Mouse (Mus musculus) neutrophil, adult 83 days (primary cell): ENCODE measurements around the gene Olfr1197. TPM values are rescaled to one million over a fixed set of nuclear protein-coding genes. Genes with fewer than 3 reads are reported as not detected.

Experiments used
- total RNA-seq, 2 experiments: library from RNA; stranded (reverse); gene quantifications; one replicate each; pipeline ENCODE4 v1.2.4; 2023

Gene Olfr1197
- total RNA-seq: not detected

GRCm38 (mm10) chr2:88732266-88732665, at the start of gene Olfr1197:
Olfr1197 (minus strand) TSS chr2:88732366.

GRCm38 (mm10) chr2:88770388-88770787, 38.2 kb upstream of the Olfr1197 start, which contains the start of gene Olfr1200:
Olfr1200 (minus strand) TSS chr2:88770488.

DNA sequence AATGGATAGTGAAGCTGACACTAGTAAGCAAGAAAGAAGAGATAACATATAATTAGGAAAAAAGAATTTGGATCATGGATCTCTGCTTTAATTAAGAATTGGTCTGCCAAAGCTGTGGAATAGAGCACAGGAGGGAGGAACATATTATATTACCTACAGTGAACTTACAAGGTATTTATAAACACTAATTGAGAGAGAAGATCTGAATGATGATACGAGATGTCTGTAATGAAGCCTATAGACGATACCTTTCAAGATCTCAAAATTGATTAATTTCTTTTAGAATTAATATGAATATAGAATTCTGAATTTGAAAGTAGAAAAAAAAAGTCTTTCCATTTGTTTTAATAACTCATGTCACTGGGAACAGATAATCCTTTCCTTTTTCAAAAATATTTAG, 28.2 kb upstream of the Olfr1197 start, which contains the start of gene Olfr1199:
Olfr1199 (minus strand) TSS at position 101 of the 400 bp plus-strand sequence.

GRCm38 (mm10) chr2:88751270-88751669, 19.1 kb upstream of the Olfr1197 start, which contains the start of gene Olfr1198:
Olfr1198 (minus strand) TSS chr2:88751370.

DNA sequence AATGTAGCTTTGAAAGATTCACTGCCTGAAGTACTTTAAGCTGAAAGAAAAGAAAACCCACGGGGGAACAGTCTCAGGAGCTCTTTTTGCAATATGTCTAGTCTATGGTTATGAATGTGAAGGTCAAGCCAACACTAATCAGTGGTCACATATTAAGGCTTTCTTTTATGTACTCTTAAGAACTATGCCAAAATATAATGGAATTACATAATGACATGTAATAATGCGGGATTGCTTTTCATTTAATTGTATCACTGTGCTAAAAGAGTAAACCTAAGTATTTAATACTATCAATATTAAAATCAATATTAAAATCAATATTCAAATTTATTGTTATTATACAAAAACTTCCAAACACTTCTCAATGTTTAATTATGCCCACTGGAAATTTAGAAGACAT, 27.7 kb downstream of the Olfr1197 start, which contains the start of gene Olfr1196:
Olfr1196 (minus strand) TSS at position 101 of the 400 bp plus-strand sequence.

GRCm38 (mm10) chr2:88689087-88689486, 43.1 kb downstream of the Olfr1197 start, which contains the start of gene Olfr1195:
Olfr1195 (minus strand) TSS chr2:88689187.

Other genes with a start within 250 kb of the Olfr1197 start
- gene Olfr1184, start 248.8 kb downstream of the Olfr1197 start, total RNA-seq: not detected
- not detected for gene Olfr1185-ps1, start 239.0 kb downstream of the Olfr1197 start, total RNA-seq
- not detected for gene Olfr1186, start 213.8 kb downstream of the Olfr1197 start, total RNA-seq
- gene Olfr1188, start 175.4 kb downstream of the Olfr1197 start, total RNA-seq: not detected
- not detected for gene Olfr1189, start 145.9 kb downstream of the Olfr1197 start, total RNA-seq
- under 1 TPM; 0.04 to 0.18 TPM for gene Olfr1191-ps1, start 91.8 kb downstream of the Olfr1197 start, total RNA-seq
- not detected for gene Olfr1192-ps1, start 83.9 kb downstream of the Olfr1197 start, total RNA-seq
- not detected for gene Olfr1193, start 56.7 kb downstream of the Olfr1197 start, total RNA-seq
- not detected for gene Olfr1195, start 43.2 kb downstream of the Olfr1197 start, total RNA-seq
- not detected for gene Olfr1196, start 27.8 kb downstream of the Olfr1197 start, total RNA-seq
- not detected for gene Olfr1198, start 19.0 kb upstream of the Olfr1197 start, total RNA-seq
- gene Olfr1199, start 28.1 kb upstream of the Olfr1197 start, total RNA-seq: not detected
- not detected for gene Olfr1200, start 38.1 kb upstream of the Olfr1197 start, total RNA-seq
- gene Olfr1201, start 60.7 kb upstream of the Olfr1197 start, total RNA-seq: not detected
- not detected for gene Olfr1202, start 82.1 kb upstream of the Olfr1197 start, total RNA-seq
- gene Olfr1205, start 97.4 kb upstream of the Olfr1197 start, total RNA-seq: not detected
- not detected for gene Olfr1204, start 116.9 kb upstream of the Olfr1197 start, total RNA-seq
- not detected for gene Olfr1206, start 130.9 kb upstream of the Olfr1197 start, total RNA-seq
- gene Olfr1208, start 169.9 kb upstream of the Olfr1197 start, total RNA-seq: not detected
- not detected for gene Olfr1209, start 182.8 kb upstream of the Olfr1197 start, total RNA-seq
- not detected for gene Olfr1211, start 205.7 kb upstream of the Olfr1197 start, total RNA-seq
- gene Olfr1212, start 221.6 kb upstream of the Olfr1197 start, total RNA-seq: not detected
- not detected for gene Gm13762, start 247.9 kb upstream of the Olfr1197 start, total RNA-seq